Mouse (Mus musculus): ENCODE data around the gene Sstr3. TPM values are rescaled to one million over a fixed set of nuclear protein-coding genes. Genes with fewer than 3 reads are reported as not detected.

Gene Sstr3
- polyA plus RNA-seq, 1 experiment: not detected

DNA sequence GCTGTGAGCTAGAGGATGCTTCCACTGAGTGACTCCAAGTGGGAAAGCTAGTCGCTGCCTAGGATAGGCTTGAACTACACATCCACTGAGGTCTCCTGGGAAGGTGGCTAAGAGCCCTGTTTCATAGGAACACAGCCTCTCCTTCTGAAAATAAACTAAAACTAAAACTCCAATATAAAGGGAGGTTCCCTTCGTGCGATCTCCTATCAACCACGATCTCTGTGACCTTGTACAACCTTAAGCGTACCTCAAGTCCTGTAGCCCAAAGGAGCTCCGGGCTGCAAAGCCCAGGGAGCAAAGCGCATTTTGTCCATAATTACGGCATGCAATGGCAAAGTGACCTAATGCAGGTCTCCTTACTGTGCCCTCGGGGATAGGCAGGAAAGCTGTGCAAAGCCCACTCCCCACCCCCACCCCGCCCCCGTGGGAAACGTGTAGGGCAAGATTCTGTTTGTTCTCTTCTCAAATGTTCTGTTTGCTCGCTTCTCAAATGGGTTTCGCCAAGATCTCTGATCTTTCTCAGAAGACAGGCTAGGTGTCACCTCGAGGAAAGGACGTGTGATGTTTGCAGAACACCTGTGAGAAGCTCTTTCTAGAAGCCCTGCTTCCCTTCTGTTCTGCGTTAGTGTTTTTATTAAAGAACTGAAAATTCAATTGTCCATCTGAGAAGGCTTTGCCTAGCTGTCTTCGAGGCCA, 41.9 kb downstream of the Sstr3 start:
- no peak for DNase-seq (ENCODE audit: low read depth)

GRCm38 (mm10) chr15:78494968-78495406, 49.5 kb downstream of the Sstr3 start, which contains the start of gene Il2rb:
TSS of gene Il2rb (minus strand) at chr15:78495271.
- DNase-seq (ENCODE audit: low read depth): no peak

DNA sequence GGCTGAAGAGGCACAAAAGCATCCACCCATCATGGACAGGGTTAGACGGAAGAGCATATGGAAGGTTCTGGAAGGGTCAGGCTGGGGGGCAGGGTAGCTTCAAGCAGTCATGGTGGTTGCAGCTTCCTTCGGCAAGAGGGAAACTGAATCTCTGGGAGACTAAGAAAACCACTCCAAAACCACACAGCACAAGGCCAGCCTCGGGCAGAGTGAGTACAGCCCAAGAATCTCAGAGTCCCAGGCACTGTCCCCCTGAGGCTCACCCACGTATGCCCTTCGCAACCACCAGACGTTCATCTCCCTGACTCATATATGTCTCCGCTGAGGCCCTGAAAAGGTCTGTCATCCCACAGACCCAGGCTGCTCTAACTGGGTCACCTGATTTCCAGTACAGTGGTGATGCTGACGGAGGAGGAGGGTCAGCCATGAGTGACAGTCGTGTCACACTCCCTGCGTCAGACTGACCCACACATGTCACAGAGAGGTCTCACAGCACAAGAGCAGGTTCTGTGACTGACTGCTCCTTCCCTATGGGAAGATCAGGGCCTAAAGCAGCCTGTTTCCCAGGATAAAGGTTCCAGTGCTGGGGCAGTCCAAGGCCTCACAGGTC, 51.0 kb downstream of the Sstr3 start:
- DNase-seq (ENCODE audit: low read depth): no peak

DNA sequence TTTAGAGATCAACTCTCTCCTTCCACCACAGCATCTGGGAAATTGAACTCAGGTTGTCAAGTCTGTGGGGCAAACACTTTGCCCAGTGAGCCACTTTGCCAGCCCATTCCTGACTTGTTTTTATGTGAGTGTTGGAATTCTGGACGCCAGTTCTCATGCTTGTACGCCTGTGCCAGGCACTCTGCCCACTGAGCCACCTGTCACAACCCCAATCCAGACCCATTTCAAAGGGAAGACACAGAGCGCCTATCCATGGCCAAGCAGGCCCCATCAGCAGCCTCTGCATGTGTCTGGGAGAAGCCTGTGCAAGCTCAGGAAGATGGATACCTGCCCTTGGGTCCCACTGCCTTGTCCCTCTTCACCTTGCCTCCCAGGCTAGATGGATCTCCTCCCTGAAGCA, 53.2 kb downstream of the Sstr3 start:
- DNase-seq (ENCODE audit: low read depth): no peak

- DNase-seq (ENCODE audit: low read depth): no peak
Measured at GRCm38 (mm10) chr15:78489906-78490305, 54.6 kb downstream of the Sstr3 start.

GRCm38 (mm10) chr15:78489248-78489647, 55.2 kb downstream of the Sstr3 start:
- no peak for DNase-seq (ENCODE audit: low read depth)

DNA sequence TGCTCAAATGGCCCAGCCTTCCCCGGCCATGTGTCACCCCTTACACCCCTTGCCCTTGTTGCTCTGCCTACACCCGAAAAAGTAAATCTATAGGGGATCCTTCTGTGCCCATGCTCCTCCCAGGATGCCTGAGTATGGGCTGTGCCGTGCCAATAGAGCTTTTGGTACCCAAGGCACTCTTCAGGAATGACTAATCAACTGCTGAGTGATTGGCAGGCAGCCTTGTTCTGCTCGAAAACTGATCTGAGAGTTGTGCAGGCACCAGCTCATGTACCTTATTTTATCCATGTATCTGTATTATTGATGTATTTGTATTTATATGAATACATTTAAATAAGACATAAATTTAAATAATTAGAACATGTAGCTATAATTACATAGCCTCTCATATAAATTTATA, 57.4 kb downstream of the Sstr3 start:
- no peak for DNase-seq (ENCODE audit: low read depth)

Other genes with a start within 250 kb of the Sstr3 start
- 5.7 and 6.2 TPM in 2 replicates for gene Csf2rb2, start 239.0 kb downstream of the Sstr3 start, polyA plus RNA-seq (2012; rRNA removed)
- 13.0 and 16.0 TPM in 2 replicates for gene Csf2rb, start 218.9 kb downstream of the Sstr3 start, polyA plus RNA-seq (2012; rRNA removed)
- 1.1 and 2.6 TPM in 2 replicates for gene Tex33, start 148.8 kb downstream of the Sstr3 start, polyA plus RNA-seq (2012; rRNA removed)
- 44.2 and 72.1 TPM in 2 replicates for gene Tst, start 138.8 kb downstream of the Sstr3 start, polyA plus RNA-seq (2012; rRNA removed)
- gene Mpst, start 138.3 kb downstream of the Sstr3 start, polyA plus RNA-seq (2012; rRNA removed): 120 and 127 TPM in 2 replicates
- gene Kctd17, start 116.1 kb downstream of the Sstr3 start, polyA plus RNA-seq (2012; rRNA removed): 205 and 251 TPM in 2 replicates
- gene Tmprss6, start 76.1 kb downstream of the Sstr3 start, polyA plus RNA-seq (2012; rRNA removed): 0.61 and 0.84 TPM in 2 replicates
- gene Il2rb, start 49.4 kb downstream of the Sstr3 start, polyA plus RNA-seq (2012; rRNA removed): 3.1 and 4.0 TPM in 2 replicates
- 35.3 and 40.4 TPM in 2 replicates for gene C1qtnf6, start 13.3 kb downstream of the Sstr3 start, polyA plus RNA-seq (2012; rRNA removed)
- 24.7 and 25.5 TPM in 2 replicates for gene Rac2, start 28.1 kb upstream of the Sstr3 start, polyA plus RNA-seq (2012; rRNA removed)
- gene Cyth4, start 52.4 kb upstream of the Sstr3 start, polyA plus RNA-seq (2012; rRNA removed): 25.4 and 32.0 TPM in 2 replicates
- gene Elfn2, start 174.1 kb upstream of the Sstr3 start, polyA plus RNA-seq (2012; rRNA removed): 0.16 and 0.32 TPM in 2 replicates
- gene Mfng, start 228.8 kb upstream of the Sstr3 start, polyA plus RNA-seq (2012; rRNA removed): 55.5 and 73.8 TPM in 2 replicates